31 mouse cellular contexts compared by ENCODE assay signal in genomic region chr15:92085876-92086275, GRCm38 (mm10). TPM values are rescaled to one million over a fixed set of nuclear protein-coding genes. Genes with fewer than 3 reads are reported as not detected.
DNase-seq lines count a peak whose midpoint lies in the region; ATAC-seq and TF ChIP-seq lines count a peak whose summit lies in the region.
"Had no signal": no experiment of that assay in that cellular context is flagged by ENCODE, and none has a peak within 500 bp of the region (broad histone marks: within the 10 kb centered on the region; RNA-seq: fewer than 3 reads in every experiment).

No protein-coding gene starts in this region.

- no peaks in the 10 kb centered on the region for H3K36me3 ChIP-seq in hindbrain, embryonic 11.5 days (ENCODE audit: control insufficient read depth, insufficient read depth, low read length)
- no peaks in the 10 kb centered on the region for H3K36me3 ChIP-seq in hindbrain, embryonic 12.5 days
- H3K36me3 ChIP-seq in midbrain, postnatal 0 days (ENCODE audit: insufficient read depth, low read length), result no peaks in the 10 kb centered on the region
- H3K36me3 ChIP-seq in midbrain, embryonic 10.5 days, result no peaks in the 10 kb centered on the region
- H3K36me3 ChIP-seq: liver, embryonic 12.5 days; neural tube, embryonic 15.5 days had no signal

- no peaks in the 10 kb centered on the region for H3K27me3 ChIP-seq in hindbrain, embryonic 11.5 days (ENCODE audit: control insufficient read depth, insufficient read depth, low read length)
- no peaks in the 10 kb centered on the region for H3K27me3 ChIP-seq in hindbrain, embryonic 12.5 days
- H3K27me3 ChIP-seq in midbrain, postnatal 0 days (ENCODE audit: insufficient read depth, low read length), result no peaks in the 10 kb centered on the region
- H3K27me3 ChIP-seq in midbrain, embryonic 10.5 days (ENCODE audit: low read depth, poor library complexity, severe bottlenecking), result no peaks in the 10 kb centered on the region
- H3K27me3 ChIP-seq: liver, embryonic 12.5 days; neural tube, embryonic 15.5 days had no signal

- no peak overlapping the region for H3K27ac ChIP-seq in hindbrain, embryonic 11.5 days (ENCODE audit: low read depth, low read length)
- H3K27ac ChIP-seq in hindbrain, embryonic 12.5 days, result no peak overlapping the region
- H3K27ac ChIP-seq in midbrain, postnatal 0 days (ENCODE audit: low read depth, low read length), result no peak overlapping the region
- no peak overlapping the region for H3K27ac ChIP-seq in midbrain, embryonic 10.5 days (replicated peaks)
- H3K27ac ChIP-seq: hindbrain, embryonic 14.5 days; liver, embryonic 12.5 days; neural tube, embryonic 15.5 days had no signal

- H3K9me3 ChIP-seq in hindbrain, embryonic 11.5 days (ENCODE audit: control insufficient read depth, low read length), result no peaks in the 10 kb centered on the region
- no peaks in the 10 kb centered on the region for H3K9me3 ChIP-seq in hindbrain, embryonic 12.5 days (replicated peaks)
- H3K9me3 ChIP-seq in midbrain, postnatal 0 days (ENCODE audit: low read length), result no peaks in the 10 kb centered on the region
- H3K9me3 ChIP-seq in midbrain, embryonic 10.5 days (replicated peaks), result no peaks in the 10 kb centered on the region
- H3K9me3 ChIP-seq: liver, embryonic 12.5 days; neural tube, embryonic 15.5 days had no signal

- no peak overlapping the region for H3K4me2 ChIP-seq in hindbrain, embryonic 11.5 days (replicated peaks; ENCODE audit: low read depth, low read length)
- H3K4me2 ChIP-seq in hindbrain, embryonic 12.5 days (replicated peaks), result no peak overlapping the region
- no peak overlapping the region for H3K4me2 ChIP-seq in midbrain, postnatal 0 days (ENCODE audit: low read depth, low read length, poor library complexity, severe bottlenecking)
- H3K4me2 ChIP-seq: heart, embryonic 11.5 days; hindbrain, embryonic 14.5 days; liver, embryonic 12.5 days; neural tube, embryonic 15.5 days had no signal

- peak; percentile 6 for DNase-seq in embryo, embryonic 9.5 days (ENCODE audit: extremely low spot score)
- no peak for DNase-seq in embryo, embryonic 10 days (ENCODE audit: low spot score)
- DNase-seq in hindbrain, embryonic 11.5 days (ENCODE audit: low spot score), result peak; percentile 6
- DNase-seq in midbrain, postnatal 0 days (ENCODE audit: low spot score), result peak; percentile 31
- no peak for DNase-seq in midbrain, embryonic 10.5 days (ENCODE audit: low spot score)
- DNase-seq in retina, postnatal 1 day, result peak; percentile 76
- DNase-seq: adrenal gland, adult 2 months; adrenal gland, postnatal 36 days; B cell, adult 2 months; cerebellum, adult 11 months; cerebellum, postnatal 36 days; gastrocnemius, postnatal 36 days; heart, adult 18-20 months; heart, postnatal 36 days; kidney, adult 18-20 months; kidney, postnatal 4 days; layer of hippocampus, postnatal 36 days; left cerebral cortex, postnatal 4 days; liver, postnatal 0 days; lung, postnatal 36 days; right cerebral cortex, adult 18-20 months; spleen, adult 18-20 months; thymus, postnatal 14 days had no signal

- no peak for ATAC-seq in hindbrain, embryonic 11.5 days (ENCODE audit: low FRiP score)
- ATAC-seq in hindbrain, embryonic 12.5 days (ENCODE audit: low FRiP score), result no peak
- no peak for ATAC-seq in midbrain, postnatal 0 days (ENCODE audit: low FRiP score)
- ATAC-seq in megakaryocyte-erythroid progenitor cell, adult 5-6 weeks (replicated peaks; ENCODE audit: low FRiP score, low TSS enrichment, poor library complexity, severe bottlenecking), result no peak
- ATAC-seq: activated CD4-positive, CD25-positive, alpha-beta regulatory T cell, adult 4 months; liver, embryonic 12.5 days; liver, postnatal 0 days had no signal

- no peak for TF ChIP-seq CTCF in midbrain, postnatal 0 days (IDR thresholded peaks at IDR 0.05)

- H3K4me3 ChIP-seq in hindbrain, embryonic 11.5 days (ENCODE audit: low read depth, low read length), result no peak overlapping the region
- no peak overlapping the region for H3K4me3 ChIP-seq in hindbrain, embryonic 12.5 days
- no peak overlapping the region for H3K4me3 ChIP-seq in midbrain, postnatal 0 days (ENCODE audit: low read depth, low read length)
- no peak overlapping the region for H3K4me3 ChIP-seq in midbrain, embryonic 10.5 days
- H3K4me3 ChIP-seq: liver, embryonic 12.5 days; neural tube, embryonic 15.5 days had no signal

- 55% methylated on average over 1 of the region's 1 CpGs for WGBS in hindbrain, embryonic 11.5 days
- WGBS in hindbrain, embryonic 12.5 days, result 41% methylated on average over 1 of the region's 1 CpGs
- 21% methylated on average over 1 of the region's 1 CpGs for WGBS in midbrain, postnatal 0 days
- WGBS in midbrain, embryonic 10.5 days, result 43% methylated on average over 1 of the region's 1 CpGs

- no peaks in the 10 kb centered on the region for H3K4me1 ChIP-seq in hindbrain, embryonic 11.5 days (replicated peaks; ENCODE audit: control insufficient read depth, insufficient read depth, low read length)
- no peaks in the 10 kb centered on the region for H3K4me1 ChIP-seq in hindbrain, embryonic 12.5 days
- no peaks in the 10 kb centered on the region for H3K4me1 ChIP-seq in midbrain, postnatal 0 days (ENCODE audit: insufficient read depth, low read length)
- peaks cover 32% of the 10 kb centered on the region for H3K4me1 ChIP-seq in midbrain, embryonic 10.5 days
- H3K4me1 ChIP-seq: liver, embryonic 12.5 days had no signal

- no peak overlapping the region for H3K9ac ChIP-seq in hindbrain, embryonic 11.5 days (ENCODE audit: low read depth, low read length)
- H3K9ac ChIP-seq in hindbrain, embryonic 12.5 days, result no peak overlapping the region
- no peak overlapping the region for H3K9ac ChIP-seq in midbrain, postnatal 0 days (replicated peaks; ENCODE audit: low read length, poor library complexity, severe bottlenecking)
- H3K9ac ChIP-seq: hindbrain, embryonic 14.5 days; liver, embryonic 12.5 days; liver, postnatal 0 days; neural tube, embryonic 15.5 days had no signal

RNA-seq across cellular contexts. Expression of gene Cntn1, which starts 34.9 kb away (rescaled TPM):
- 4.5 and 5.7 TPM in 2 replicates for polyA plus RNA-seq in hindbrain, embryonic 11.5 days (2014; fragmentation: Nextera tagmentation; extraction: Ambion mirVana)
- polyA plus RNA-seq in hindbrain, embryonic 12.5 days (2016; fragmentation: Nextera tagmentation; extraction: Ambion mirVana), result 9.6 and 9.8 TPM in 2 replicates
- 283 and 300 TPM in 2 replicates for total RNA-seq in midbrain, postnatal 0 days (2014; rRNA removed)
- 153 and 164 TPM in 2 replicates for polyA plus RNA-seq in midbrain, postnatal 0 days (2015; fragmentation: Nextera tagmentation; extraction: Ambion mirVana)
- polyA plus RNA-seq in midbrain, embryonic 10.5 days (2016; fragmentation: Nextera tagmentation; extraction: Ambion mirVana), result 4.0 and 5.2 TPM in 2 replicates
- not detected in 2 replicates for total RNA-seq in megakaryocyte-erythroid progenitor cell, adult 5-6 weeks (2014; fragmentation: Nextera tagmentation)
- total RNA-seq in megakaryocyte-erythroid progenitor cell, adult 5-6 weeks (2017), result not detected in 2 replicates
- total RNA-seq: heart, postnatal 36 days; megakaryocyte, adult 5-6 weeks had no signal
- polyA plus RNA-seq: liver, postnatal 0 days had no signal

Comparison
In these comparisons a context has a peak if more than half of its experiments do, and no peak if none do; other contexts are left out.
1. DNase-seq: peak in embryo, embryonic 9.5 days (single experiment), hindbrain, embryonic 11.5 days (single experiment), midbrain, postnatal 0 days (single experiment) and retina, postnatal 1 day (single experiment); none in embryo, embryonic 10 days (single experiment) and midbrain, embryonic 10.5 days (single experiment).
2. RNA of gene Cntn1, which starts 34.9 kb away (polyA plus RNA-seq): 153 to 164 TPM in midbrain, postnatal 0 days; 9.6 to 9.8 TPM in hindbrain, embryonic 12.5 days, 4.5 to 5.7 TPM in hindbrain, embryonic 11.5 days and 4.0 to 5.2 TPM in midbrain, embryonic 10.5 days; every median in the first group is over 10 times any median in the second.